Mouse (Mus musculus) midbrain, embryonic 11.5 days (tissue): ENCODE measurements at regions not wholly inside any gene's neighbourhood (a gene's known extent, or its start where the extent isn't known, plus 50 kb on each side); places are given as distances from the start of the nearest gene placed in this dataset.

Experiments used
- ATAC-seq: fragments of 200-750 bp; cut with Nextera tagmentation; 2 replicates; pipeline ENCODE4 v1.8.0; 2017; ENCODE audit warnings: moderate TSS enrichment, moderate library complexity; ENCODE audit not compliant: low FRiP score
- DNase-seq: peaks from one replicate; pipeline ENCODE4 v3.0.0; 2015; ENCODE audit warnings: low spot score; ENCODE audit errors: missing footprints
- H3K27ac ChIP-seq: fragments of 300-500 bp; sonication (generic); 2 replicates; pipeline ENCODE4 v1.5.1; 2014; ENCODE audit warnings: low read depth, low read length
- H3K27me3 ChIP-seq: fragments of 300-500 bp; sonication (generic); 2 replicates; pipeline ENCODE4 v1.6.1; 2014; ENCODE audit warnings: mild to moderate bottlenecking, low read length, moderate library complexity, mixed read lengths; ENCODE audit not compliant: control insufficient read depth, insufficient read depth
- H3K36me3 ChIP-seq: fragments of 300-500 bp; sonication (generic); 2 replicates; pipeline ENCODE4 v1.6.1; 2014; ENCODE audit warnings: mild to moderate bottlenecking, low read length, moderate library complexity, mixed read lengths; ENCODE audit not compliant: control insufficient read depth, insufficient read depth
- H3K4me1 ChIP-seq: fragments of 300-500 bp; sonication (generic); 2 replicates; pipeline ENCODE4 v1.6.1; 2014; ENCODE audit warnings: low read length; ENCODE audit not compliant: control insufficient read depth, insufficient read depth
- H3K4me2 ChIP-seq: fragments of 300-500 bp; sonication (generic); 2 replicates; pipeline ENCODE4 v1.6.1; 2014; ENCODE audit warnings: mild to moderate bottlenecking, moderate library complexity
- H3K4me3 ChIP-seq: fragments of 300-500 bp; sonication (generic); 2 replicates; pipeline ENCODE4 v1.5.1; 2014; ENCODE audit warnings: low read depth, low read length
- H3K9ac ChIP-seq: fragments of 300-500 bp; sonication (generic); 2 replicates; pipeline ENCODE4 v1.6.1; 2014; ENCODE audit warnings: low read length
- H3K9me3 ChIP-seq: fragments of 300-500 bp; sonication (generic); 2 replicates; pipeline ENCODE4 v1.6.1; 2016; ENCODE audit warnings: low read length; ENCODE audit not compliant: control insufficient read depth
- WGBS: fragments of 180-500 bp; shearing (Covaris S2); extraction: QIAGEN DNeasy Blood & Tissue Kit; methylation state at CpG from one replicate; pipeline ENCODE4 v1.1.7; 2014; 5-methylcytosine and 5-hydroxymethylcytosine counted together

GRCm38 (mm10) chr5:40015946-40016345 is 260.7 kb upstream of the Hs3st1 start:
- no peaks in the 10 kb centered on the region for H3K9me3 ChIP-seq
- H3K27ac ChIP-seq = no peak overlapping the region
- 86% methylated on average over 14 of the region's 14 CpGs for WGBS
- ATAC-seq (no peak), DNase-seq (no peak)
- H3K4me2 ChIP-seq = no peak overlapping the region
- H3K27me3 ChIP-seq = no peaks in the 10 kb centered on the region
- no peaks in the 10 kb centered on the region for H3K36me3 ChIP-seq
- H3K4me3 ChIP-seq = no peak overlapping the region
- no peaks in the 10 kb centered on the region for H3K4me1 ChIP-seq
- no peak overlapping the region for H3K9ac ChIP-seq

- peak; percentile 75 for ATAC-seq
- H3K9me3 ChIP-seq = no peaks in the 10 kb centered on the region
- H3K9ac ChIP-seq = no peak overlapping the region
- DNase-seq = peak; percentile 87
- H3K27ac ChIP-seq = no peak overlapping the region
- H3K36me3 ChIP-seq = no peaks in the 10 kb centered on the region
- no peaks in the 10 kb centered on the region for H3K27me3 ChIP-seq
- no peak overlapping the region for H3K4me2 ChIP-seq
- H3K4me1 ChIP-seq = peaks cover 5% of the 10 kb centered on the region; the same call in 1 of the 2 replicates
- H3K4me3 ChIP-seq = no peak overlapping the region
- 3% methylated on average over 1 of the region's 1 CpGs for WGBS
Observed at GRCm38 (mm10) chr5:39988039-39988438, 232.8 kb upstream of the Hs3st1 start.

GRCm38 (mm10) chr5:39964371-39964770 is 209.1 kb upstream of the Hs3st1 start:
- Histone ChIP-seq H3K9me3 (no peaks in the 10 kb centered on the region), H3K4me3 (no peak overlapping the region), H3K9ac (no peak overlapping the region), H3K27ac (no peak overlapping the region), H3K4me2 (no peak overlapping the region), H3K27me3 (no peaks in the 10 kb centered on the region), H3K36me3 (no peaks in the 10 kb centered on the region), H3K4me1 (no peaks in the 10 kb centered on the region)
- DNase-seq (no peak), ATAC-seq (no peak)

- H3K9me3 ChIP-seq = no peaks in the 10 kb centered on the region
- ATAC-seq (peak; percentile 74), DNase-seq (peak; percentile 93)
- H3K36me3 ChIP-seq = no peaks in the 10 kb centered on the region
- no peak overlapping the region for H3K4me2 ChIP-seq
- H3K4me1 ChIP-seq = no peaks in the 10 kb centered on the region
- H3K9ac ChIP-seq = no peak overlapping the region
- H3K4me3 ChIP-seq = no peak overlapping the region
- WGBS = 38% methylated on average over 4 of the region's 4 CpGs
- no peaks in the 10 kb centered on the region for H3K27me3 ChIP-seq
- H3K27ac ChIP-seq = no peak overlapping the region
Observed at GRCm38 (mm10) chr5:39960981-39961380, 205.7 kb upstream of the Hs3st1 start.

GRCm38 (mm10) chr5:39935564-39935963 is 180.3 kb upstream of the Hs3st1 start:
- WGBS = 90% methylated on average over 2 of the region's 2 CpGs
- ATAC-seq (no peak), DNase-seq (no peak)
- no peak overlapping the region for H3K4me3 ChIP-seq
- no peaks in the 10 kb centered on the region for H3K36me3 ChIP-seq
- no peaks in the 10 kb centered on the region for H3K4me1 ChIP-seq
- H3K9ac ChIP-seq = no peak overlapping the region
- no peaks in the 10 kb centered on the region for H3K9me3 ChIP-seq
- no peaks in the 10 kb centered on the region for H3K27me3 ChIP-seq
- H3K27ac ChIP-seq = no peak overlapping the region
- H3K4me2 ChIP-seq = no peak overlapping the region

GRCm38 (mm10) chr5:39931890-39932289 is 176.6 kb upstream of the Hs3st1 start:
- no peak overlapping the region for H3K27ac ChIP-seq
- no peaks in the 10 kb centered on the region for H3K36me3 ChIP-seq
- DNase-seq = no peak
- H3K9me3 ChIP-seq = no peaks in the 10 kb centered on the region
- H3K27me3 ChIP-seq = no peaks in the 10 kb centered on the region
- no peak for ATAC-seq
- H3K4me3 ChIP-seq = no peak overlapping the region
- no peak overlapping the region for H3K4me2 ChIP-seq
- H3K9ac ChIP-seq = no peak overlapping the region
- H3K4me1 ChIP-seq = no peaks in the 10 kb centered on the region
- WGBS = 94% methylated on average over 2 of the region's 2 CpGs

GRCm38 (mm10) chr5:39909369-39909768 is 154.1 kb upstream of the Hs3st1 start:
- no peak overlapping the region for H3K27ac ChIP-seq
- no peak overlapping the region for H3K4me2 ChIP-seq
- 76% methylated on average over 1 of the region's 1 CpGs for WGBS
- no peaks in the 10 kb centered on the region for H3K4me1 ChIP-seq
- no peak for DNase-seq
- H3K9me3 ChIP-seq = no peaks in the 10 kb centered on the region
- H3K36me3 ChIP-seq = no peaks in the 10 kb centered on the region
- no peaks in the 10 kb centered on the region for H3K27me3 ChIP-seq
- no peak overlapping the region for H3K4me3 ChIP-seq
- ATAC-seq = no peak
- H3K9ac ChIP-seq = no peak overlapping the region

GRCm38 (mm10) chr5:39871723-39872085 is 116.4 kb upstream of the Hs3st1 start:
- Histone ChIP-seq H3K4me3 (no peak overlapping the region), H3K4me2 (no peak overlapping the region), H3K27ac (no peak overlapping the region), H3K9ac (no peak overlapping the region), H3K4me1 (no peaks in the 10 kb centered on the region; the same call in 1 of the 2 replicates), H3K9me3 (no peaks in the 10 kb centered on the region), H3K27me3 (no peaks in the 10 kb centered on the region), H3K36me3 (no peaks in the 10 kb centered on the region)
- WGBS = 51% methylated on average over 2 of the region's 2 CpGs
- DNase-seq (no peak), ATAC-seq (0 out of 2 replicates have a peak, but pooled peaks have one; percentile 52)

- peak; percentile 67 for ATAC-seq
- no peaks in the 10 kb centered on the region for H3K9me3 ChIP-seq
- H3K9ac ChIP-seq = no peak overlapping the region
- WGBS = 49% methylated on average over 10 of the region's 10 CpGs
- no peaks in the 10 kb centered on the region for H3K27me3 ChIP-seq
- DNase-seq = no peak
- H3K27ac ChIP-seq = no peak overlapping the region
- no peak overlapping the region for H3K4me3 ChIP-seq
- no peak overlapping the region for H3K4me2 ChIP-seq
- no peaks in the 10 kb centered on the region; the same call in 1 of the 2 replicates for H3K4me1 ChIP-seq
- H3K36me3 ChIP-seq = no peaks in the 10 kb centered on the region
Observed at GRCm38 (mm10) chr5:39870835-39871722, 115.8 kb upstream of the Hs3st1 start.
